Mouse (Mus musculus): ENCODE data around the gene Tctex1d4. TPM values are rescaled to one million over a fixed set of nuclear protein-coding genes. Genes with fewer than 3 reads are reported as not detected.

Tctex1d4 gene
- total and polyA plus RNA-seq, 3 experiments = 4.2 TPM; not detected in 2

DNA sequence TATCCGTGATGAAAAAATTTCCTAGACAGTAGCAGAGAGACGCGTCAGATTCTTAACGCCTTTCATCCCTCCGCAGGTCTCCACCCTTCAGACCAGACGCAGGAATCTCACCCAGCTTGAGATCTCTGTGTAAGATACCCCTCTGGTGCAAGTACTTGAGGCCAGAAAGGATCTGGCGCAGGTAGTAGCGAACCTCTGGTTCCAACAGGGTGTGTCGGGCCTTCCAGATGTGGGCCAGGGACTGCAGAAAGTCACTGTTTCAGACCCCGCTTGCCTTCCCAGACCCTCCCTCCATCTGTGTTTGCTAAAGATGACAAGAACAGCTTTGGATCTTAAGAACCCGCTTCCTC lies 6.2 kb downstream of the Tctex1d4 start:
- DNase-seq = no peak
- intact Hi-C loops (cut with DNase I) = no loop called here
- WGBS = 47% methylated on average over 11 of the region's 11 CpGs
- H3K79me2 ChIP-seq (replicated peaks; ENCODE audit: control insufficient read depth, insufficient read depth, low read length) = no peaks in the 10 kb centered on the region
- H3K9ac ChIP-seq (ENCODE audit: low read depth, low read length) = peak overlapping the region; percentile 36
- H3K4me1 ChIP-seq (ENCODE audit: control insufficient read depth, insufficient read depth, low read length) = peaks cover 9% of the 10 kb centered on the region
- no peak overlapping the region for H3K27ac ChIP-seq
- no peak for TF ChIP-seq EP300 (IDR thresholded peaks at IDR 0.05; ENCODE audit: insufficient read depth, low read depth, low read length)
- no peak for TF ChIP-seq CTCF (IDR thresholded peaks at IDR 0.05)
- TF ChIP-seq POLR2A (IDR thresholded peaks at IDR 0.05; ENCODE audit: insufficient read depth, low read depth, low read length) = no peak
- H3K4me3 ChIP-seq = peak overlapping the region; percentile 86
- H3K36me3 ChIP-seq (ENCODE audit: control insufficient read depth, insufficient read depth, low read length) = no peaks in the 10 kb centered on the region
- H3K27me3 ChIP-seq (ENCODE audit: control insufficient read depth, insufficient read depth, low read length) = no peaks in the 10 kb centered on the region

DNA sequence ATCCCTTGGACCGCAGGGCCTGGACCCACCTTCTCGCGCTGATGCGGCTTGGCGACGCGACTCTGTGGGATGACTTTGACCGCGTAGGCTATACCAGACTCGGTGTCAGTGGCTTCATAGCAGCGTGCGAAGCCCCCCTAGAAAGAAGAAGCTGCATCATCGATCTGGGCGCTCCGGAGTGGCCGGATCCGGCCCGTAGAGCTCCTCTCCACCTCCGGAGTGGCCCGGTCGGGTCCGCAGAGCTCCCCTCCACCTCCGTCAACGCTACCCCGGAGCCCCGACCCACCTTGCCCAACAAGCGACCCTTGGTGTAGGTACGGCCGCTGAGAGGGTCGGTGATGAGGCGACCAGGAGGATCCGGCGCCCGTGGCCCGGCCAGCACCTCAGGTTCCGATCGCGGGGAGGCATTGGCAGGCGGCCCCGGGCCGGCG lies 6.8 kb downstream of the Tctex1d4 start:
- TF ChIP-seq EP300 (IDR thresholded peaks at IDR 0.05; ENCODE audit: insufficient read depth, low read depth, low read length) (no peak), CTCF (IDR thresholded peaks at IDR 0.05) (no peak), POLR2A (IDR thresholded peaks at IDR 0.05; ENCODE audit: insufficient read depth, low read depth, low read length) (no peak)
- 1% methylated on average over 42 of the region's 42 CpGs for WGBS
- H3K79me2 ChIP-seq (replicated peaks; ENCODE audit: control insufficient read depth, insufficient read depth, low read length) = no peaks in the 10 kb centered on the region
- peak overlapping the region; percentile 86 for H3K4me3 ChIP-seq
- no peak for DNase-seq
- intact Hi-C loops (cut with DNase I) = no loop called here
- H3K36me3 ChIP-seq (ENCODE audit: control insufficient read depth, insufficient read depth, low read length) = no peaks in the 10 kb centered on the region
- H3K27me3 ChIP-seq (ENCODE audit: control insufficient read depth, insufficient read depth, low read length) = no peaks in the 10 kb centered on the region
- H3K27ac ChIP-seq = peak overlapping the region; percentile 78
- H3K9ac ChIP-seq (ENCODE audit: low read depth, low read length) = peak overlapping the region; percentile 83
- peaks cover 9% of the 10 kb centered on the region for H3K4me1 ChIP-seq (ENCODE audit: control insufficient read depth, insufficient read depth, low read length)

DNA sequence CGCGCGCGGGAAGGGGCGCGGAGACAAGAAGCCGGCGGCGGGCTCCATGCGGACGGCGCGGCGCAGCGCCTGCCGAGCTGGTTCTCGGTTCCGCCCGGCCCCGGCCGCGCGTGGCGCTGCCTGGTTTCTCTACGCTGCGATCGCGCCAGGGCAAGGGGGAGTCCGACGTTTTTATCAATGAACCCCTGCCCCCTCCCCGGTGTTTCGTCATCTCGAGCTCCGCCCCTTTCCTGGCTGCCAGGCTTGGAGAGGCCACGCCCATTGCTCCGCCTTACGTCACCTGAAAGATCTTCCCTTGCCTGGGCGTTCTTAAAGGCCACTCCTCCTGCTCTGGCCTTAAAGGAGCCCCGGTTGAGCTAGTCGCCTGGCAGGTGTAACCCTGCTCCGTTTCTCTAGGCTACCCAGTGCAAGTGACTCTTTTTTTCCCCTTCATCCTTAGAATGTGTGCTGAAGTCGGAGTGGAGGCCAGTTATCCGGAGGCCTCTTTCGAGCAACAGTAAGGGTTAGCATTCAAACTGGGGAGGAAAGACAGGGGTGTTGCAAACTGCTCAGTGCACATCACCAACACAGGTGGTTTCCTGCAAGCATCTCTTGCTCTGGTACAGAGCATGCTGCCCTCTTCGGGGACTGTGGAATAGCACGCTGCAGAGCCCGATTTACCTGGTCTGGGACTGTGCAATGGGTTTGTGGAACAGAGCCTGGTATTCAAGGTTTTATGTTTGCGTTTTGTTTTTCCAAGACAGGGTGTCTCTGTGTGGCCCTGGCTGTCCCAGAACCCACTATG lies 7.4 kb downstream of the Tctex1d4 start, which contains the start of gene Plk3:
Gene Plk3, minus strand, starts transcription at position 147 of the 784 bp plus-strand sequence.
- peak; percentile 97 to 99 for DNase-seq
- Histone ChIP-seq H3K9ac (ENCODE audit: low read depth, low read length) (peak within 1 kb of the TSS; percentile 83), H3K4me3 (peak within 1 kb of the TSS; percentile 86), H3K36me3 (ENCODE audit: control insufficient read depth, insufficient read depth, low read length) (no peaks in the 10 kb centered on the region), H3K4me1 (ENCODE audit: control insufficient read depth, insufficient read depth, low read length) (peaks cover 9% of the 10 kb centered on the region), H3K27me3 (ENCODE audit: control insufficient read depth, insufficient read depth, low read length) (no peaks in the 10 kb centered on the region), H3K27ac (peak within 1 kb of the TSS; percentile 78), H3K79me2 (replicated peaks; ENCODE audit: control insufficient read depth, insufficient read depth, low read length) (no peaks in the 10 kb centered on the region)
- 2% methylated on average over 48 of the region's 48 CpGs for WGBS
- peak; percentile 82 for TF ChIP-seq POLR2A (IDR thresholded peaks at IDR 0.05; ENCODE audit: insufficient read depth, low read depth, low read length)
- peak; percentile 68; the same call in 1 of the 2 replicates for TF ChIP-seq EP300 (IDR thresholded peaks at IDR 0.05; ENCODE audit: insufficient read depth, low read depth, low read length)
- 0 out of 2 replicates have a peak, but pooled peaks have one; percentile 9 for TF ChIP-seq CTCF (IDR thresholded peaks at IDR 0.05)
- intact Hi-C loops (cut with DNase I) = loop anchor here (2.0 kb wide), 1 partner anchor 139 kb away; the partner anchor contains the start of genes Hectd3 and Urod

DNA sequence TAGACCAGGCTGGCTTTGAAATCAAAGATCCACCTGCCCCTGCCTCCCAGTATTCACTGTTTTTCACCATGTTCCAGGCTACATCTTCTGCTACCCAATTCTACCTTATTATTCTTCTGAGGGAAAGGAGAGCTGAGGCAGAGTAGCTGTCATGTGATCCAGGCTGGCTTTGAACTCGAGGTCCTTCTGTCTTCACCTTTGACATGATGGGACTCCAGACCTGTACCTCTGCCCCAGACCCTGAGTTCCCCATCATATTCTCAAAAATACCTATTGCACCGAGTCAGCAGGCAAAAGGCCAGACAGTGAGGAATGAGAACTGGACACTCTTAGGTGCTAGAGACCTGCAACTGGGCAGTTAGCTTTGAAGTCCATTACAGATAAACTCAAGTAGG lies 8.0 kb downstream of the Tctex1d4 start:
- intact Hi-C loops (cut with DNase I) = loop anchor here (2.0 kb wide), 1 partner anchor 140 kb away; the partner anchor contains the start of genes Hectd3 and Urod
- no peak overlapping the region for H3K9ac ChIP-seq (ENCODE audit: low read depth, low read length)
- 34% methylated on average over 2 of the region's 2 CpGs for WGBS

DNA sequence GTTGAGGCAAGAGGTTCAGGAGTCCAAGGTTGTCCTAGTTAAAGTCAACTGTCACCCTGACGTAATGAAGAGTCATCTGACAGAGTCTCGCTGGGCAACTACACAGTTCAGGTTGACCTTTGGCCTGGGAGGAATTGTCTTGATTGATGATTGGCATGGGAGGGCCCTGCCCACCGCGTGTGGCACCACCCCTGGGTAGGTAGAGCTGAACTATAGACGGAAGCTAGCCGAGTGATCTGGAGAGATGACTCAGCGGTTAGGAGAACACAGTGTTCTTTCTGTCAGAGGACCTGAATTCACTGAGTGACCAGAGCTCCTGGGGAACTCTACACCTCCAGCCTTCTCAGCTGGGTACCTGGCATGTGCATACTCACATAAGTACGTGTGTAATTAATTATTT lies 9.4 kb downstream of the Tctex1d4 start:
- no peaks in the 10 kb centered on the region for H3K27me3 ChIP-seq (ENCODE audit: control insufficient read depth, insufficient read depth, low read length)
- no peak overlapping the region for H3K4me3 ChIP-seq
- peaks cover 9% of the 10 kb centered on the region for H3K4me1 ChIP-seq (ENCODE audit: control insufficient read depth, insufficient read depth, low read length)
- H3K36me3 ChIP-seq (ENCODE audit: control insufficient read depth, insufficient read depth, low read length) = no peaks in the 10 kb centered on the region
- 49% methylated on average over 8 of the region's 8 CpGs for WGBS
- intact Hi-C loops (cut with DNase I) = loop anchor here (2.0 to 5.0 kb wide), 3 partner anchors 15 to 39 kb away; partner anchors contain the start of gene Ptch2
- DNase-seq = no peak
- no peak overlapping the region for H3K27ac ChIP-seq
- no peaks in the 10 kb centered on the region for H3K79me2 ChIP-seq (replicated peaks; ENCODE audit: control insufficient read depth, insufficient read depth, low read length)
- H3K9ac ChIP-seq (ENCODE audit: low read depth, low read length) = no peak overlapping the region
- TF ChIP-seq CTCF (IDR thresholded peaks at IDR 0.05) (no peak), POLR2A (IDR thresholded peaks at IDR 0.05; ENCODE audit: insufficient read depth, low read depth, low read length) (no peak)

More for the DNA sequence above, 8.0 kb downstream of the Tctex1d4 start:
- Histone ChIP-seq H3K27ac (no peak overlapping the region), H3K4me1 (ENCODE audit: control insufficient read depth, insufficient read depth, low read length) (peaks cover 9% of the 10 kb centered on the region), H3K27me3 (ENCODE audit: control insufficient read depth, insufficient read depth, low read length) (no peaks in the 10 kb centered on the region), H3K36me3 (ENCODE audit: control insufficient read depth, insufficient read depth, low read length) (no peaks in the 10 kb centered on the region), H3K4me3 (no peak overlapping the region), H3K79me2 (replicated peaks; ENCODE audit: control insufficient read depth, insufficient read depth, low read length) (no peaks in the 10 kb centered on the region)
- peak in 1 of 2 experiments; percentile 15 for DNase-seq
- TF ChIP-seq CTCF (IDR thresholded peaks at IDR 0.05) (no peak), EP300 (IDR thresholded peaks at IDR 0.05; ENCODE audit: insufficient read depth, low read depth, low read length) (no peak)

All from heart, adult 2 months (tissue).